Mouse (Mus musculus) limb, embryonic 14.5 days (tissue): ENCODE results near the gene Iqca. TPM values are rescaled to one million over a fixed set of nuclear protein-coding genes. Genes with fewer than 3 reads are reported as not detected.

Experiments
- ATAC-seq: fragments of 200-750 bp; cut with Nextera tagmentation; 2 replicates; pipeline ENCODE4 v1.8.0; 2017; ENCODE audit warnings: low read depth, moderate number of reproducible peaks, moderate TSS enrichment; ENCODE audit not compliant: low FRiP score
- DNase-seq: peaks from one replicate; pipeline ENCODE4 v3.0.0-alpha.2; 2015; ENCODE audit warnings: low spot score
- H3K27ac ChIP-seq: fragments of 300-500 bp; sonication (generic); replicated peaks from 2 replicates; pipeline ENCODE4 v1.5.1; 2014; ENCODE audit warnings: low read depth, mild to moderate bottlenecking, low read length, moderate library complexity, mixed read lengths
- H3K27me3 ChIP-seq: fragments of 300-500 bp; sonication (generic); 2 replicates; pipeline ENCODE4 v1.6.1; 2014; ENCODE audit warnings: low read length, mixed read lengths; ENCODE audit not compliant: control insufficient read depth, insufficient read depth
- H3K36me3 ChIP-seq: fragments of 300-500 bp; sonication (generic); 2 replicates; pipeline ENCODE4 v1.6.1; 2014; ENCODE audit warnings: mild to moderate bottlenecking, low read length, moderate library complexity, mixed read lengths; ENCODE audit not compliant: control insufficient read depth, insufficient read depth
- H3K4me1 ChIP-seq: fragments of 300-500 bp; sonication (generic); 2 replicates; pipeline ENCODE4 v1.6.1; 2014; ENCODE audit warnings: antibody characterized with exemption, low read length, mixed read lengths; ENCODE audit not compliant: control insufficient read depth, insufficient read depth
- H3K4me2 ChIP-seq: fragments of 300-500 bp; sonication (generic); replicated peaks from 2 replicates; pipeline ENCODE4 v1.6.1; 2014; ENCODE audit warnings: low read depth, mild to moderate bottlenecking, low read length, moderate library complexity; ENCODE audit not compliant: severe bottlenecking
- H3K4me3 ChIP-seq: fragments of 300-500 bp; sonication (generic); replicated peaks from 2 replicates; pipeline ENCODE4 v1.5.1; 2014; ENCODE audit warnings: low read length
- H3K9ac ChIP-seq: fragments of 300-500 bp; sonication (generic); 2 replicates; pipeline ENCODE4 v1.6.1; 2014; ENCODE audit warnings: mild to moderate bottlenecking, low read depth, low read length, moderate library complexity; ENCODE audit not compliant: severe bottlenecking
- H3K9me3 ChIP-seq: fragments of 300-500 bp; sonication (generic); 2 replicates; pipeline ENCODE4 v1.6.1; 2016; ENCODE audit warnings: low read length; ENCODE audit not compliant: control insufficient read depth
- POLR2A ChIP-seq: fragments of 200-500 bp; IDR thresholded peaks from 2 replicates; pipeline ENCODE4 v1.8.0; 2012; ENCODE audit warnings: inconsistent platforms, mild to moderate bottlenecking, moderate library complexity, borderline replicate concordance; ENCODE audit not compliant: insufficient read depth, insufficient read length; ENCODE audit errors: extremely low read depth
- WGBS: fragments of 180-500 bp; shearing (Covaris S2); extraction: QIAGEN DNeasy Blood & Tissue Kit; methylation state at CpG from one replicate; pipeline ENCODE4 v1.1.7; 2014; 5-methylcytosine and 5-hydroxymethylcytosine counted together
- polyA plus RNA-seq, 2 experiments: library from polyadenylated mRNA; depleted of rRNA in 1 of 2; stranded (reverse) in 1 of 2; unstranded in 1 of 2; fragments of >200 nt; fragmentation: Nextera tagmentation in 1 of 2; extraction: Ambion mirVana in 1 of 2; gene quantifications; 2 replicates each; pipeline versions ENCODE4 v1.2.1 to v1.2.3; 2012 to 2014

Iqca gene
- polyA plus RNA-seq, 2 experiments: 0.14 to 0.54 TPM

GRCm38 (mm10) chr1:90012168-90012567 is 141.0 kb downstream of the Iqca start:
- no peak overlapping the region for H3K4me3 ChIP-seq
- no peaks in the 10 kb centered on the region for H3K36me3 ChIP-seq
- H3K4me1 ChIP-seq: no peaks in the 10 kb centered on the region
- TF ChIP-seq POLR2A: no peak
- H3K9me3 ChIP-seq: no peaks in the 10 kb centered on the region
- H3K27me3 ChIP-seq: no peaks in the 10 kb centered on the region
- WGBS: 61% methylated on average over 3 of the region's 3 CpGs
- H3K9ac ChIP-seq: no peak overlapping the region
- no peak overlapping the region for H3K4me2 ChIP-seq
- DNase-seq (no peak), ATAC-seq (no peak)
- H3K27ac ChIP-seq: no peak overlapping the region

- Histone ChIP-seq H3K27me3 (0 out of 2 replicates have a peak, but pooled peaks cover 4% of the 10 kb centered on the region), H3K27ac (no peak overlapping the region), H3K4me1 (no peaks in the 10 kb centered on the region), H3K9ac (no peak overlapping the region), H3K9me3 (no peaks in the 10 kb centered on the region), H3K4me2 (no peak overlapping the region), H3K36me3 (no peaks in the 10 kb centered on the region), H3K4me3 (no peak overlapping the region)
- DNase-seq: no peak
- no peak for TF ChIP-seq POLR2A
- 94% methylated on average over 1 of the region's 1 CpGs for WGBS
- ATAC-seq: no peak
Measured at GRCm38 (mm10) chr1:90010077-90010476, 143.1 kb downstream of the Iqca start.

- H3K27me3 ChIP-seq: 0 out of 2 replicates have a peak, but pooled peaks cover 4% of the 10 kb centered on the region
Measured at GRCm38 (mm10) chr1:90009188-90009587, 144.0 kb downstream of the Iqca start.

DNA sequence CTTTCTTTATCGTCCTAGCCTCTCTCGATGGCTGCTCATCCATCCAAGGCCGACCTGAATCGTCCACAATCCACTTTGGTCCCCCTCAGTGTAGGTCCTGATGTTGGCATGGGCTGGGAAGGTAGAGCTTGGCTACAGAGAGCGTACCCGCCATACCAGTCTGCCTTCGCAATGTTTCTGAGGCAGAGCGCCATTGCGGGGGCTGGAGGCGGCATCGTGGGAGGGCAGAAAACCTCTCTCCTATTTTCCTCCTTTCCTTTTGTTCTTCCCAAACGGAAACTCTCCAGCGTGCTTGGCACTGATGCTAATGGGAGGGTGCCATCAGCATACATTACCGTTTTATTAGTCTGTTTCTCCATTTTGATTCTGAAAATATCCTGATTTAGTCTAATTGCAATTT is 146.5 kb downstream of the Iqca start:
- Histone ChIP-seq H3K4me1 (no peaks in the 10 kb centered on the region), H3K27ac (no peak overlapping the region), H3K9me3 (no peaks in the 10 kb centered on the region), H3K9ac (no peak overlapping the region), H3K27me3 (0 out of 2 replicates have a peak, but pooled peaks cover 4% of the 10 kb centered on the region), H3K4me3 (no peak overlapping the region), H3K36me3 (no peaks in the 10 kb centered on the region), H3K4me2 (no peak overlapping the region)
- TF ChIP-seq POLR2A: no peak
- WGBS: 78% methylated on average over 14 of the region's 14 CpGs
- DNase-seq: no peak
- ATAC-seq: no peak

More at GRCm38 (mm10) chr1:90009188-90009587, 144.0 kb downstream of the Iqca start:
- H3K9ac ChIP-seq: no peak overlapping the region
- no peaks in the 10 kb centered on the region for H3K9me3 ChIP-seq
- H3K36me3 ChIP-seq: no peaks in the 10 kb centered on the region
- TF ChIP-seq POLR2A: no peak
- H3K4me3 ChIP-seq: no peak overlapping the region
- DNase-seq (no peak), ATAC-seq (no peak)
- 81% methylated on average over 3 of the region's 3 CpGs for WGBS
- H3K4me1 ChIP-seq: no peaks in the 10 kb centered on the region
- H3K4me2 ChIP-seq: no peak overlapping the region
- H3K27ac ChIP-seq: no peak overlapping the region

DNA sequence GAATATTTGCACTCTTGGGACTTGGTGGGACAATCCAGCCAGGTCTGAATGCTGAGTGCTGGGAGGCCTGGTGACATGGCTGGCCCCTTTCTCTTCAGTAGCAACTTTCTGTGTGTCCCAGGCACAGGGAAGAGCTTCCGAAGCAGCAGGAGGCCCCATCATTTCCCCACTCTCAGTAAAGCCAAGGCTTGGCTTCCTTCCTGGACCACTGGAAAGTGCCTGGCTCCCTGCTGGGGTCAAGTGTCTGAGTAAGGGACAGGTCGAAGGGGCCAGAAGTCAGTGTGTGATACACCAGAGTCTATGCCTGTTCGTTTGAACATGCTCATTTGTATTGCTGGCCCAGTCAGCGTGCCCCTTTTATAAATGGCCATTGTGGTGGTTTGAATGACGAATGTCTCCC is 152.2 kb downstream of the Iqca start:
- H3K4me3 ChIP-seq: no peak overlapping the region

GRCm38 (mm10) chr1:89999858-90000257 is 153.3 kb downstream of the Iqca start:
- WGBS: 86% methylated on average over 3 of the region's 3 CpGs

More for the DNA sequence above, 152.2 kb downstream of the Iqca start:
- Histone ChIP-seq H3K27me3 (no peaks in the 10 kb centered on the region), H3K27ac (no peak overlapping the region), H3K9ac (no peak overlapping the region), H3K36me3 (no peaks in the 10 kb centered on the region), H3K4me1 (no peaks in the 10 kb centered on the region), H3K9me3 (no peaks in the 10 kb centered on the region), H3K4me2 (no peak overlapping the region)
- 48% methylated on average over 5 of the region's 5 CpGs for WGBS
- ATAC-seq (no peak), DNase-seq (no peak)
- TF ChIP-seq POLR2A: no peak

More at GRCm38 (mm10) chr1:89999858-90000257, 153.3 kb downstream of the Iqca start:
- Histone ChIP-seq H3K36me3 (no peaks in the 10 kb centered on the region), H3K27me3 (no peaks in the 10 kb centered on the region), H3K9ac (no peak overlapping the region), H3K4me3 (no peak overlapping the region), H3K4me1 (no peaks in the 10 kb centered on the region), H3K4me2 (no peak overlapping the region), H3K27ac (no peak overlapping the region), H3K9me3 (no peaks in the 10 kb centered on the region)
- ATAC-seq: no peak
- no peak for DNase-seq
- no peak for TF ChIP-seq POLR2A
